Mouse (Mus musculus) midbrain, embryonic 11.5 days (tissue): ENCODE results near the gene Cyp4a32. TPM values are rescaled to one million over a fixed set of nuclear protein-coding genes. Genes with fewer than 3 reads are reported as not detected.
"Not testable (repeated sequence)": the region's sequence is repeated elsewhere in the genome, so short reads cannot be mapped to it uniquely, and the experiment has no call there.

Source experiments
- ATAC-seq: fragments of 200-750 bp; cut with Nextera tagmentation; 2 replicates; pipeline ENCODE4 v1.8.0; 2017; ENCODE audit warnings: moderate TSS enrichment, moderate library complexity; ENCODE audit not compliant: low FRiP score
- DNase-seq: peaks from one replicate; pipeline ENCODE4 v3.0.0; 2015; ENCODE audit warnings: low spot score; ENCODE audit errors: missing footprints
- H3K27ac ChIP-seq: fragments of 300-500 bp; sonication (generic); 2 replicates; pipeline ENCODE4 v1.5.1; 2014; ENCODE audit warnings: low read depth, low read length
- H3K27me3 ChIP-seq: fragments of 300-500 bp; sonication (generic); 2 replicates; pipeline ENCODE4 v1.6.1; 2014; ENCODE audit warnings: mild to moderate bottlenecking, low read length, moderate library complexity, mixed read lengths; ENCODE audit not compliant: control insufficient read depth, insufficient read depth
- H3K36me3 ChIP-seq: fragments of 300-500 bp; sonication (generic); 2 replicates; pipeline ENCODE4 v1.6.1; 2014; ENCODE audit warnings: mild to moderate bottlenecking, low read length, moderate library complexity, mixed read lengths; ENCODE audit not compliant: control insufficient read depth, insufficient read depth
- H3K4me1 ChIP-seq: fragments of 300-500 bp; sonication (generic); 2 replicates; pipeline ENCODE4 v1.6.1; 2014; ENCODE audit warnings: low read length; ENCODE audit not compliant: control insufficient read depth, insufficient read depth
- H3K4me2 ChIP-seq: fragments of 300-500 bp; sonication (generic); 2 replicates; pipeline ENCODE4 v1.6.1; 2014; ENCODE audit warnings: mild to moderate bottlenecking, moderate library complexity
- H3K4me3 ChIP-seq: fragments of 300-500 bp; sonication (generic); 2 replicates; pipeline ENCODE4 v1.5.1; 2014; ENCODE audit warnings: low read depth, low read length
- H3K9ac ChIP-seq: fragments of 300-500 bp; sonication (generic); 2 replicates; pipeline ENCODE4 v1.6.1; 2014; ENCODE audit warnings: low read length
- H3K9me3 ChIP-seq: fragments of 300-500 bp; sonication (generic); 2 replicates; pipeline ENCODE4 v1.6.1; 2016; ENCODE audit warnings: low read length; ENCODE audit not compliant: control insufficient read depth
- WGBS: fragments of 180-500 bp; shearing (Covaris S2); extraction: QIAGEN DNeasy Blood & Tissue Kit; methylation state at CpG from one replicate; pipeline ENCODE4 v1.1.7; 2014; 5-methylcytosine and 5-hydroxymethylcytosine counted together
- polyA plus RNA-seq: library from polyadenylated mRNA; unstranded; fragments of >200 nt; fragmentation: Nextera tagmentation; extraction: Ambion mirVana; gene quantifications from 2 replicates; pipeline ENCODE4 v1.2.1, GENCODE M21; 2014

Cyp4a32 gene
- polyA plus RNA-seq, 1 experiment from 2014 or later: not detected

- no peak overlapping the region for H3K4me3 ChIP-seq
- no peaks in the 10 kb centered on the region for H3K9me3 ChIP-seq
- H3K27ac ChIP-seq: no peak overlapping the region
- ATAC-seq: no peak
- no peak overlapping the region for H3K9ac ChIP-seq
- H3K27me3 ChIP-seq: no peaks in the 10 kb centered on the region
- no peaks in the 10 kb centered on the region for H3K4me1 ChIP-seq
- no peak overlapping the region for H3K4me2 ChIP-seq
- no peaks in the 10 kb centered on the region for H3K36me3 ChIP-seq
- DNase-seq: peak; percentile 47
Observed at GRCm38 (mm10) chr4:115649344-115649743, 48.6 kb downstream of the Cyp4a32 start.

GRCm38 (mm10) chr4:115650866-115651265 lies 50.1 kb downstream of the Cyp4a32 start:
- no peak overlapping the region for H3K9ac ChIP-seq
- no peaks in the 10 kb centered on the region for H3K36me3 ChIP-seq
- no peak for ATAC-seq
- H3K27me3 ChIP-seq: no peaks in the 10 kb centered on the region
- no peak overlapping the region for H3K27ac ChIP-seq
- WGBS: 89% methylated on average over 5 of the region's 5 CpGs
- no peak overlapping the region for H3K4me3 ChIP-seq
- H3K4me1 ChIP-seq: no peaks in the 10 kb centered on the region
- H3K4me2 ChIP-seq: no peak overlapping the region
- peak; percentile 80 for DNase-seq
- H3K9me3 ChIP-seq: no peaks in the 10 kb centered on the region

GRCm38 (mm10) chr4:115655841-115656534 lies 55.2 kb downstream of the Cyp4a32 start:
- not testable (repeated sequence) for H3K36me3 ChIP-seq, H3K4me3 ChIP-seq, H3K9ac ChIP-seq, H3K4me1 ChIP-seq, H3K9me3 ChIP-seq, DNase-seq, H3K27me3 ChIP-seq, H3K4me2 ChIP-seq, H3K27ac ChIP-seq, ATAC-seq
- WGBS: 90% methylated on average over 7 of the region's 7 CpGs

- H3K9ac ChIP-seq, H3K36me3 ChIP-seq, H3K4me3 ChIP-seq, ATAC-seq, H3K4me2 ChIP-seq, H3K27ac ChIP-seq, H3K27me3 ChIP-seq, H3K4me1 ChIP-seq, DNase-seq, H3K9me3 ChIP-seq: not testable (repeated sequence)
- 88% methylated on average over 1 of the region's 1 CpGs for WGBS
Observed at GRCm38 (mm10) chr4:115656535-115656922, 55.8 kb downstream of the Cyp4a32 start.

GRCm38 (mm10) chr4:115657104-115657866 lies 56.5 kb downstream of the Cyp4a32 start:
- DNase-seq (peak; percentile 92), ATAC-seq (peak; percentile 90)
- Histone ChIP-seq H3K27ac (no peak overlapping the region), H3K27me3 (no peaks in the 10 kb centered on the region), H3K4me3 (peak overlapping the region; percentile 42), H3K36me3 (no peaks in the 10 kb centered on the region), H3K4me1 (peaks cover 3% of the 10 kb centered on the region; the same call in 1 of the 2 replicates), H3K9me3 (no peaks in the 10 kb centered on the region), H3K4me2 (peak overlapping the region; percentile 78), H3K9ac (peak overlapping the region; percentile 60)
- 3% methylated on average over 32 of the region's 34 CpGs for WGBS

- H3K36me3 ChIP-seq: no peaks in the 10 kb centered on the region
- DNase-seq (no peak), ATAC-seq (peak; percentile 61; the same call in 1 of the 2 replicates)
- no peaks in the 10 kb centered on the region for H3K27me3 ChIP-seq
- H3K4me2 ChIP-seq: peak overlapping the region; percentile 78
- H3K4me1 ChIP-seq: peaks cover 3% of the 10 kb centered on the region; the same call in 1 of the 2 replicates
- H3K9ac ChIP-seq: no peak overlapping the region
- no peak overlapping the region for H3K4me3 ChIP-seq
- H3K27ac ChIP-seq: no peak overlapping the region
- no peaks in the 10 kb centered on the region for H3K9me3 ChIP-seq
Observed at GRCm38 (mm10) chr4:115657867-115658249, 57.1 kb downstream of the Cyp4a32 start.

GRCm38 (mm10) chr4:115659190-115659589 lies 58.4 kb downstream of the Cyp4a32 start:
- H3K4me2 ChIP-seq: no peak overlapping the region
- H3K27ac ChIP-seq: no peak overlapping the region
- no peaks in the 10 kb centered on the region for H3K27me3 ChIP-seq
- H3K4me3 ChIP-seq: no peak overlapping the region
- no peak for DNase-seq
- ATAC-seq: no peak
- H3K4me1 ChIP-seq: peaks cover 3% of the 10 kb centered on the region; the same call in 1 of the 2 replicates
- no peak overlapping the region for H3K9ac ChIP-seq
- no peaks in the 10 kb centered on the region for H3K9me3 ChIP-seq
- no peaks in the 10 kb centered on the region for H3K36me3 ChIP-seq

Other genes with a start within 250 kb of the Cyp4a32 start
- gene Cyp4a12b, start 189.3 kb upstream of the Cyp4a32 start, polyA plus RNA-seq: not detected in 2 replicates
- gene Cyp4a30b, start 148.4 kb upstream of the Cyp4a32 start, polyA plus RNA-seq: not detected in 2 replicates
- not detected in 2 replicates for gene Cyp4a14, start 104.8 kb upstream of the Cyp4a32 start, polyA plus RNA-seq
- gene Cyp4a10, start 82.7 kb upstream of the Cyp4a32 start, polyA plus RNA-seq: not detected in 2 replicates
- not detected in 2 replicates for gene Cyp4a31, start 37.3 kb upstream of the Cyp4a32 start, polyA plus RNA-seq
- gene Cyp4b1, start 46.8 kb downstream of the Cyp4a32 start, polyA plus RNA-seq: 0.12 TPM in 1 of 2 replicates, not detected in the other
- gene Efcab14, start 136.8 kb downstream of the Cyp4a32 start, polyA plus RNA-seq: 42.8 and 46.4 TPM in 2 replicates
- 0.41 TPM in 1 of 2 replicates, not detected in the other for gene Tex38, start 180.0 kb downstream of the Cyp4a32 start, polyA plus RNA-seq
- 42.3 and 50.9 TPM in 2 replicates for gene Atpaf1, start 183.8 kb downstream of the Cyp4a32 start, polyA plus RNA-seq
- gene Mob3c, start 227.1 kb downstream of the Cyp4a32 start, polyA plus RNA-seq: 2.5 and 3.7 TPM in 2 replicates
- 17.9 and 22.3 TPM in 2 replicates for gene Mknk1, start 238.2 kb downstream of the Cyp4a32 start, polyA plus RNA-seq